Mouse (Mus musculus): ENCODE measurements around the gene Slc4a2.

The Slc4a2 gene

DNA sequence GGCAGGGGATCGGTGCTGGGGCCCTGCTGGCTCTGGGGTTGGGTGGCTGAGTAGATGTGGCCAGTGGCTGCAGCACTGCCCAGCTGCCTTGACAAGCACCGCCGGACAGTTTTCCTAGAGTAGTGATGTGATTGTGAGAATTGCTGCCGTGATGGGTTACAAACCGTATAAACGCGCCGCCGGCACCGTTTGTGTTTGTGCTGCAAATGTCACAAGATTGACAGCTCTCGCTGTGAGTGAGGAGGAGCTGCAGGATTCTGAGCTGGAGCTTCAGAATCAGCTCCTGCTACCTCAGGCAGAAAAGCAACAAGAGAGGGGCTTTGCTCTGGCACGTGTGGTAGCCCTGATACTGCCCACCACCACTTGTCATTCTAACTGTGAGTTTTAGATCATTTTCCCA lies 43.1 kb downstream of the Slc4a2 start:
- DNase-seq (ENCODE audit: low spot score), result no peak

DNA sequence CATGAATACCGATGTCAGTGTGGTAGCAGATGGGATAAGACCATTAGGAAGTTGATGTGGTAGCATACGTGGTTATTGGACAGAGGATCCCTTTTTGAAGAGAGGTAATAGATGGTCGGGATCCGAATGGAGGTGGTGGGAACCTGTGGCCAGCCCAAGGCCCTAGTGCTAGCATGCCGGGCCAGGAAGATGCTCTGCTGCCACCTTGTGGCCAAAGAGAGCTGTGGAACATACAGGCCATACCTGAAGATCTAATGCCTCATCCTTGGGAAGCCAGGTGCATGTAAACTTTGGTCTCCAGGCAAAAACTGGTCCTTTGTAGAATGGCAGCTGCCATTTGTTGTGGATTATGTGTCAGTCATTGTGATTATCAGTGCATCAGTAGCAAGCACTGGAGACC lies 47.0 kb downstream of the Slc4a2 start:
- no peak for DNase-seq (ENCODE audit: low spot score)

DNA sequence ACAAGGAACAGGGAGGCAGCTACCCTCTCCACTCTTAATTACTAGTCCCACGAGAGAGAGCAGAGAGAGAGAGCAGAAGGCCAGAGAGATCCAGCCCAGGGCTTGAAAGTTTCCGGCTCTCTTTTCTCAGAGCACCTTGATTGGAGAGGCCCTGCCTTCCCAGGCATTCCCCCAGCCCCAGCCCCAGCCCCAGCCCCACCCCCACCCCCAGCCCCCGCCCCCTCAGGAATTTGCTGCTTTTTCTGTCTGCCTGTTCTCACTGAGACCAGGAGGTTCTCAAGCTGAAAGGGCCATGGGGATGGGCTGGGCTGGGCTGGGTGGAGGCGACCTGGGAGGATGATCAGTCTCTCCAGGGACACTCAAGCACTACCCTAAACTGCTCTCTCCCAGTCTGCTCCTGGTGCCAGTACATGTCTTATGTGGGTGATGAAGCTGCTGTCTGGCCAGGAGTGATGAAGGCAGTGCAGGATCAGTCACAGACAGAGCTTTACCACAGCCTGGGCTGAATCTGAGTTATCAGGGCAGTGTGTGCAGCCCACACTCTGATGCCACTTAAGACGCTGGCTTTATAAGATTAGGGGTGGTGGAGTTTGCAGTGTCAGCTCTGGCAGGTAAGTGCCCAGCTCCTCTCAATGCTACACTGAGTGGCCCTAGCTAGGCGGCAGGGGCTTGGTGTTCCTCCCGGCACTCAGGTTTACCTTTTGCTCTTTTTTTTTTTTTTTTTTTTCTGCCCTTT lies 49.4 kb downstream of the Slc4a2 start:
- no peak for DNase-seq (ENCODE audit: low spot score)

DNA sequence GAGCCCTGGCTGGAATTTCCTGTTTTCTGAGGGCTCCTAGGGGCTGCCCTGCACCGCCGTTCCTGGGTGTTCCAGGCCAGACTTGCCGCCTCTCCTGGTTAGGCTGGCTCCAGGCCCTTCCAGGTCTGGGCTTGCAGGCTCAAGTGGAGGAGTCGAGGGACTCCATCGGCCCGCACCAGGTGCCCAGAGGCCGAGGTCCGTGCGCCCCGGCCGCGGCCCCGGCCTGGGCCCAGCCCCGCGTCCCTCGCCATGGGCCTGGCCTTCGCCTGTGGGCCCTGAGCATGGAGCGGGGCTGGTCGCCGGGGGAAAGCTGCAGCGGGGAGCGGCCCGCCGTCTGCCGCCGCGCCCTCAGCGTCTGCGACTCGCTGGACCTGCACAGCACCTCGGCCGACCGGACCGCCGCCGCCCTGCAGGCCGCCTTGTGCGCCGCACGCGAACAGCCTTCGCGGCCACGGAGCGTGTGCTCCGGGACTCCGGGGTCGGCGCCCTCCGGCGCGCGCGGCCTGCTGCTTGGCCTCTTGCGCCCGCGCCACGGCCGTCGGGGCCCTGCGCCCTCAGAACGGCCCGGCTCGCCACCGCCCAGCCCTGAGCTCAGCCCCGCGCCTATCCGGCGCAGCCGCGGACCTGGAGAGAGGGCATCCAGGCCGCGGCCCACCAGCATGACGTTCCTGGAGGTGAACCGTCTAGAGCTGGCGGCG lies 50.5 kb downstream of the Slc4a2 start:
- no peak for DNase-seq (ENCODE audit: low spot score)

DNA sequence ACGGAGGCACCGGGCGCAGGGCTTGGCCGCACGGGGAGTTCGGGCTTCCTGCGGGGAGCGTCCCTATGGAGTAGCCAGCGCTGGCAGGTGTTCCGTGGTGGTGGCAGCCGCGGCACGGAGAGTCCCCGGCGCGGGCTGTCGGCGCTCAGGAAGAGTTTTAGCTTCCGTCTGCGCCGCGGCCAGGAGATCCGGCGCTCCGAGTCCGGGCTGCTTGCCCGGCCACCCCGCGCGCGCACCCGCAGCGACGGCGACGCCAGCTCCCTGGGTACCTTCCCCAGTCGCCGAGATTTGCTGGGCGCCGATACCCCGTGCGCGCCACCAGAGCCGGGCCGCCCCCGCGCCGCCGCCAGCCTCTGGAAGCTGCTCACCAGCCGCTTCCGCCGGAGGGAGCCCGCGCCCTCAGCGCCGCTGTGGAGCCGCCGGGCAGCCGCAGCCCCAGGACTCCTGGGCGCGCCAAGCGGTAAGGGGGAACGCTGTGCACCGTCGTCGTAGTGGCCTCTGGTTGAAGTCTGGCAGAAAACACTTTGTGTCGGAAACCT lies 51.2 kb downstream of the Slc4a2 start:
- peak; percentile 21 for DNase-seq (ENCODE audit: low spot score)

DNA sequence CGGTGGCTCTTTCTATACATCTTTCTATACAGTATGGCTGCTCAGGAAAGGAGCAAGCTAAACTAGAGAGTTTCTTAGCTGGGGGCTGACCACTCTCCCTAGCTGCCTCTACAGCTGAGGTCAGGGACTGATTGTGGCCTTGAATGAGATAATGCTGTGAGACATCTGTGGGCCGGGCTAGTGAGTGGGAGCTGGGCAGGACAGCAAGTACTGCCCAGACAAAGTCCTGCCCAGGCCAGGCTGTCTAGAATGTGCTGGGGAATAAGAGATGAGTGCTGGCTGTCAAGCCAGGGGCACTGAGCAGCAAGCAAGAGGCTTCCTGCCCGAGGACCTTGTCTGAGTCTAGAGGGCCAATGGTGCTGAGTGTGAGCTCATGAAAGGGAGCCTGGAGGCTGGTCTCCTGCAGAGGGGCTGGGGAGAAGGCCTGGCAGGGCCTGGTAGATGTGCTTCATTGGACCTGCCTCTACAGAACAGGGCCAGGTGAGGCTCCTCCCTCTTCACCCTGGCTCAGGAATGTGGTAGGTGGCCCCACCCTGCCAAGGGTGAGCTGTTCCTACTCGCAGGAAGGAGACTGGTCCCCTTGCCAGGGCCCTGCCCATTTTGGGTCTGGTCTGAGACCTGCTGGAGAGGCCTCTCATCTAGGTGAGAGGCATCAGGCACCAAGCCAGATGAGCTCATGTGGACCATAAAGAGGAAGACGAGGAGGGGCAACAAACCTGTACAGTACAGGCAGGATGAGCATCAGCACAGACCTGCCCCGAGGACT lies 52.0 kb downstream of the Slc4a2 start:
- no peak for DNase-seq (ENCODE audit: low spot score)

DNA sequence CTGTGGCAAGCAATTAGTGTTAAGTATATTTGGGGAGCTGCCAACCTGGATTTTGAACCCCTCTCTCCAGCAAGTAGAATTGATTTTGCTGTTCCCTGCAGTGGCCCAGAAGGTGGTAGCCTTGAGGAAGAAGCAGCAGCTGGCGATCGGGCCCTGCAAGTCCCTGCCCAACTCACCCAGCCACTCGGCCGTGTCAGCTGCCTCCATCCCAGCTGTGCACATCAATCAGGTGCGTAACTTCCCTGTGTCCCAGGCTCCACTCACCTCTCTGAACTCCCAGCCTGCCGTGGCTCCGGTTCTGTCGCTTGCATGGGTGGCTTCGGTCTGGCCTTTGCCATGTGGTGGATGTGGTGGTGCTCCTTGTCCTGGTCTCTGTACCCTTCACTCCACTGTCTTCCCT lies 54.3 kb downstream of the Slc4a2 start:
- no peak for DNase-seq (ENCODE audit: low spot score)

DNA sequence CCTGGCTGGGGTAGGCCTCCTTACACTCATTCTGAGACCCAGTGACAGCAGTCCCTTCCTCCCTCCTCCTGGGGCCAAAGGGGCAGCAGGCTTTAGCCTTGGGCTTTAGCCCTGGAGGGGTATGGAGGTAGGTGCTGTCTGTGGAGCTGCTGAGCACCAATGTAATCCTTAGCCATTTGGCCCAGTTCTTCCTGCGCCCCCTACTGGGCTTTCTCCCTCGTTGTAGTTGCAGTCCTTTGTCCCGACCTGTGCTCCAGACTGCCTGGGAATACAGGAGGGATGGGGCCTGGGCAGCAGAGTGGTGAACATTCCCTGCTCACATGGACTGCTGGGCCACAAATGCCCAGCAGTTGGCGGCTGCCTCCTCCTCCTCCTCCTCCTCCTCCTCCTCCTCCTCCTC lies 58.0 kb downstream of the Slc4a2 start:
- DNase-seq (ENCODE audit: low spot score), result peak; percentile 27

DNA sequence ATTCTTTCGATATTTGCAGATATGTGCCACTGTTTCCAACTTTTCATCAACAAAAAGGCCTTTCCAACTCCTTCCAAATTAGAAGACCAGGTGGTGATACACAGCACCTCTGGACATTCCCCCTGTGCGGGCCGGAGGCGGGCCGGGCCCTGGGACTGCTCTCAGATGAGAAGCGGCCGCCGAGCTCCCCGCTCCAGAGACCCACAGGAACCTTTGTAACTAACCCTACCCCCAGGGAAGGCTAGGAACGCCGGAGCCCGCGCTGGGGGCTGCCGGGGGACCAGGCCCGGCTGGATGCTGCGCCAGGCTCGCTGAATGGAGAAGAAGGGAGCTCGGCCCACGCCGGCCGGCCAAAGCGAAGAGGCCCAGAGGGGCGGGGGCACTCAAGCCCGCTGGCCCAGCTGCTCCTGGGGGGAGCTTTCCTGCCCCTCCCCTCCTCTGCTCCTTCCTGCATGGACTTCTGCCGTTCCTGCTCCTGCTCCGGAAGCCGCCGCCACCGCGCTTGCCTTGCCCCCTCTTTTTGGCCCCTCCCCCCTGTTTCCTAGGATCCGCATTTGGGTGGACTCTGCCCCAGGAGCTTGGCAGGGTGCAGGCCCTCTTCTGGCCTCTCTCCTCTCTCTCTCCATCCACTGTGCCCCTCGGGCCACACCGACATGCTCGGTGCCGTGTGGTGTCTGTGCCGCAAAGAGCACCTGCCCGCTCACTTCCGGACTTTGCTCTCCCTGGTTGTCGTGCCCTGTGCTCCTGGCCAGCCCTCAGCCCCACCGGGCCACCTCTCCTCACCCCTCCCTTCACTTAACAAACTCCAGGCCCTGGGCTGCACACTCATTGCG lies 58.8 kb downstream of the Slc4a2 start:
- DNase-seq (ENCODE audit: low spot score), result no peak

DNA sequence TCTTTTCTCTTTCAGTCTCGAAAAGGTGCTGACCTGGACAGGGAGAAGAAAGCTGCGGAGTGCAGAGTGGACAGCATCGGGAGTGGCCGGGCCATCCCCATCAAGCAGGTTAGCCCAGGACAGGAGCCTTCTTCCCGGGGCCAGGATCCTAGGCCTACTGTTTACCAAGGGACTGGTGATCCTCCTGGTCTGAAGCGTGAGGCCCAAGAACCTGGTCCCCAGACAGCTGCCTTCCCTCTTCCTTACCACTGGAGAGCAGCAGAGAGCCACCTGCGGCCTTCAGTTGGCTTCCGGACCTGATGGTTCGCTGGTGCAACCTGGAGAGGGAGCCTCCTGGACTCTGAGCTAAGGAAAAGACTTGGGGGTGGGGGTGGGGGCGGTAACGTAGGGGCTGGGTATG lies 59.7 kb downstream of the Slc4a2 start:
- no peak for DNase-seq (ENCODE audit: low spot score)

DNA sequence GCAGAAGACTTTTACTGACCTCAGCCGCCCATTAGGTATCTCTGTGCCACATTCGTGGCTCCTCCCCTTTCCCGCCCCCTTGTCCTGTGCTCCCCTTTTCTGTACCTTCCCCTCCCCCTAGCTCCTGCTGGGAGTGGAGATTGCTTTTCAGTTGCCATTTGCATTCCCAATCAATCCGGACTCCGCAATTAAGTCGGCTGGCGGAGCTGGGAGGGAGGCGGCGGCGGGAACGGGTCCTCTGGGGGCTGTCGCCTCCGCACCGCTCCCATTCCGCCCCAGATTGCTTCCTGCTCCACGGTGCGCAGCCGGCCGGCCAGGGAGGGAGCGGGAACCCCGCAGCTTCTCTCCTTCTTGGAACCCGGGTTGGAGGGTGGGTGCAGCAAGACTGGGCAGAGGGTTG lies 61.3 kb downstream of the Slc4a2 start:
- DNase-seq (ENCODE audit: low spot score), result no peak

DNA sequence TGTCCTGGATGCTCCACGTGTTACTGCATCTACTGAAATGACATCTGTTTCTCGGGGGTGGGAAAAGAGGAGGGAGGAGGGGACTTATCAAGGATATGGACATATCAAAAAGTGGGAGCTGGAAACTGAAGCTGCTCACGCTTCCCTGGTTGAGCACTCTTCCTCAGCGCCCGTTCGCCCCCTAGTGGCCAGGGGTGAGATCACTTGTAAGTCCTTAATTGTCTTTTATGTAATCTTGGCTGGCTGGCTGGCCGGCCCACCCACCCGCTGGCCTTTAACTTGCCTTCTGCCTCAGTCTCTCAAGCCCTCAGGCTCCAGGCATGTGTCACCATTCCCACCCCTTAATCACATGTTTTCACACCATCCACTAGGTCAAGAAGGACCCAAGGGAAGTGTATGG lies 62.5 kb downstream of the Slc4a2 start:
- peak; percentile 61 for DNase-seq (ENCODE audit: low spot score)

DNA sequence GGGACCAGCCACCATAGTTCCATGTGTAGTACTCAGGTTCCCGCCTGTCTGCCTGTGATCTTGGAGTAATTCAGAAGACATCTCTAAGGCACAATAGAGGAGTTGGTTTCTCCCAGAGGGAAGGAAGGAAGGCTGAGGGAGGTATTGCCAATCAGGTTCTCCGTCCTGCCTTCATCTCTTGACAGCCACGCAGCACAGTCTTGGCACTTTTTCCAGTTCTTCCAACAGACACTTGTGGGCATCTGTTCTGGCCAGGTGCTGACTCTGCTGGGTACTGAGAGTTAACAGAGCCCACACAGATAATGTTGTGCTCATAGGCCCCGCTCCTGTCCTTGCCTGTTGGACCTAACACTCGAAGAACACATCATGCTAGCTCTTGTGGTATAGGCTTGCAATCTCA lies 63.1 kb downstream of the Slc4a2 start:
- DNase-seq (ENCODE audit: low spot score), result no peak

DNA sequence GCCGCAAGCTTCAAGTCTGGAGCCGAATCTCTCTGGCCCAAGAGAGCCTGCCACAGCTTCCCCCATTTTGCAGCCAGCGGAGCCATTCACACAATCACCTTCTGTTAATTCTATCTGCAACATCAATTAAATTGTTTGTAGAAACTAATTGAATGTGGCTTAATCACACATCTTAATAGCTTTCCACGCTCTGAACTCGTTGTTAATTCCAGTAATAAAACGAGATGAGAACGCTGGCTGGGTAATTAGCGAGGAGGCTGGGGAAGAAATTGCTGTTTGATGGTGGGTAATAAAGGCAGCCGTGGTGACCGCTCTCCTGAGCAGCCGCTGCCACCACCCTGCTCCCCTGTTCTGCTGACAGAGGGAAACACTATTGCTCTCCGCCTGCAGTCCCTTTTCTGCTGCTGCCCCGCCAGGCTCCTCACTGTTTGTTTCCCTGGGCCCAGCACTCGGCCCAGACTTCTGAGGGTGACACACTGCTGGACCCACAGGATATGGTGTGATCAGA lies 66.8 kb downstream of the Slc4a2 start:
- no peak for DNase-seq (ENCODE audit: low spot score)
